Mouse (Mus musculus) forebrain, embryonic 15.5 days (tissue): ENCODE results near the gene Lpar6. TPM values are rescaled to one million over a fixed set of nuclear protein-coding genes. Genes with fewer than 3 reads are reported as not detected.

Experiments used
- ATAC-seq: fragments of 200-750 bp; cut with Nextera tagmentation; replicated peaks from 2 replicates; pipeline ENCODE4 v1.8.0; 2017; ENCODE audit warnings: mild to moderate bottlenecking, moderate TSS enrichment, moderate library complexity
- H3K27ac ChIP-seq: fragments of 300-500 bp; sonication (generic); replicated peaks from 2 replicates; pipeline ENCODE4 v1.5.1; 2015; ENCODE audit warnings: mild to moderate bottlenecking, inconsistent platforms
- H3K27me3 ChIP-seq: fragments of 300-500 bp; sonication (generic); 2 replicates; pipeline ENCODE4 v1.6.1; 2015; ENCODE audit warnings: inconsistent platforms
- H3K36me3 ChIP-seq: fragments of 300-500 bp; sonication (generic); 2 replicates; pipeline ENCODE4 v1.6.1; 2015; ENCODE audit warnings: mild to moderate bottlenecking, inconsistent platforms
- H3K4me1 ChIP-seq: fragments of 300-500 bp; sonication (generic); 2 replicates; pipeline ENCODE4 v1.6.1; 2015; ENCODE audit warnings: inconsistent platforms
- H3K4me2 ChIP-seq: fragments of 300-500 bp; sonication (generic); replicated peaks from 2 replicates; pipeline ENCODE4 v1.6.1; 2015; ENCODE audit warnings: mild to moderate bottlenecking, inconsistent platforms
- H3K4me3 ChIP-seq: fragments of 300-500 bp; sonication (generic); 2 replicates; pipeline ENCODE4 v1.5.1; 2015; ENCODE audit warnings: mild to moderate bottlenecking, inconsistent platforms
- H3K9ac ChIP-seq: fragments of 300-500 bp; sonication (generic); replicated peaks from 2 replicates; pipeline ENCODE4 v1.6.1; 2015; ENCODE audit warnings: mild to moderate bottlenecking, inconsistent platforms
- H3K9me3 ChIP-seq: fragments of 300-500 bp; sonication (generic); 2 replicates; pipeline ENCODE4 v1.6.1; 2016; ENCODE audit warnings: inconsistent platforms
- WGBS: fragments of 180-500 bp; shearing (Covaris S2); methylation state at CpG from one replicate; pipeline ENCODE4 v1.1.7; 2015; ENCODE audit warnings: mixed read lengths; 5-methylcytosine and 5-hydroxymethylcytosine counted together
- polyA plus RNA-seq: library from polyadenylated mRNA; unstranded; fragments of >200 nt; fragmentation: Nextera tagmentation; extraction: Ambion mirVana; gene quantifications from 2 replicates; pipeline ENCODE4 v1.2.1, GENCODE M21; 2015

The Lpar6 gene
- polyA plus RNA-seq: 4.9 TPM in 2 replicates

GRCm38 (mm10) chr14:73237848-73238321 lies at the start of gene Lpar6:
TSS of gene Lpar6 (plus strand) at chr14:73237895.
- Histone ChIP-seq H3K4me2 (peak within 1 kb of the TSS; percentile 55), H3K4me3 (peak within 1 kb of the TSS; percentile 48), H3K27me3 (no peaks in the 10 kb centered on the region), H3K4me1 (peaks cover 14% of the 10 kb centered on the region), H3K36me3 (no peaks in the 10 kb centered on the region), H3K9ac (peak within 1 kb of the TSS; percentile 48), H3K27ac (peak within 1 kb of the TSS; percentile 78), H3K9me3 (no peaks in the 10 kb centered on the region)
- ATAC-seq: peak; percentile 72
- under 1% methylated on average over 19 of the region's 19 CpGs for WGBS

GRCm38 (mm10) chr14:73199058-73199457 lies 38.6 kb upstream of the Lpar6 start:
- H3K9me3 ChIP-seq: no peaks in the 10 kb centered on the region
- H3K4me3 ChIP-seq: no peak overlapping the region
- H3K27ac ChIP-seq: peak overlapping the region; percentile 46
- no peak overlapping the region for H3K9ac ChIP-seq
- WGBS: 59% methylated on average over 5 of the region's 5 CpGs
- ATAC-seq: no peak
- H3K4me1 ChIP-seq: peaks cover 8% of the 10 kb centered on the region
- no peak overlapping the region for H3K4me2 ChIP-seq
- H3K36me3 ChIP-seq: peaks cover 19% of the 10 kb centered on the region
- no peaks in the 10 kb centered on the region for H3K27me3 ChIP-seq

GRCm38 (mm10) chr14:73201447-73201846 lies 36.2 kb upstream of the Lpar6 start:
- Histone ChIP-seq H3K9ac (no peak overlapping the region), H3K4me1 (peaks cover 8% of the 10 kb centered on the region), H3K9me3 (no peaks in the 10 kb centered on the region), H3K27ac (no peak overlapping the region), H3K36me3 (peaks cover 16% of the 10 kb centered on the region), H3K4me2 (no peak overlapping the region), H3K27me3 (no peaks in the 10 kb centered on the region), H3K4me3 (no peak overlapping the region)
- WGBS: 82% methylated on average over 3 of the region's 3 CpGs
- no peak for ATAC-seq

- H3K9ac ChIP-seq: no peak overlapping the region
- no peak overlapping the region for H3K27ac ChIP-seq
- no peak overlapping the region for H3K4me3 ChIP-seq
- no peak for ATAC-seq
- no peak overlapping the region for H3K4me2 ChIP-seq
- H3K36me3 ChIP-seq: peaks cover 4% of the 10 kb centered on the region; the same call in 1 of the 2 replicates
- H3K4me1 ChIP-seq: peaks cover 5% of the 10 kb centered on the region
- H3K27me3 ChIP-seq: no peaks in the 10 kb centered on the region
- no peaks in the 10 kb centered on the region for H3K9me3 ChIP-seq
- WGBS: 88% methylated on average over 3 of the region's 3 CpGs
These were observed 33.7 kb upstream of the Lpar6 start for GRCm38 (mm10) chr14:73204016-73204415.

GRCm38 (mm10) chr14:73209262-73209661 lies 28.4 kb upstream of the Lpar6 start:
- no peak for ATAC-seq
- no peaks in the 10 kb centered on the region for H3K9me3 ChIP-seq
- H3K4me1 ChIP-seq: no peaks in the 10 kb centered on the region
- no peak overlapping the region for H3K4me2 ChIP-seq
- no peaks in the 10 kb centered on the region for H3K27me3 ChIP-seq
- no peak overlapping the region for H3K27ac ChIP-seq
- no peak overlapping the region for H3K4me3 ChIP-seq
- H3K9ac ChIP-seq: no peak overlapping the region
- peaks cover 18% of the 10 kb centered on the region for H3K36me3 ChIP-seq

GRCm38 (mm10) chr14:73210196-73210595 lies 27.5 kb upstream of the Lpar6 start:
- H3K4me3 ChIP-seq: no peak overlapping the region
- no peak overlapping the region for H3K27ac ChIP-seq
- ATAC-seq: no peak
- H3K9ac ChIP-seq: no peak overlapping the region
- no peaks in the 10 kb centered on the region for H3K4me1 ChIP-seq
- WGBS: 95% methylated on average over 8 of the region's 8 CpGs
- H3K36me3 ChIP-seq: peaks cover 24% of the 10 kb centered on the region
- H3K9me3 ChIP-seq: no peaks in the 10 kb centered on the region
- no peaks in the 10 kb centered on the region for H3K27me3 ChIP-seq
- no peak overlapping the region for H3K4me2 ChIP-seq

GRCm38 (mm10) chr14:73211477-73211876 lies 26.2 kb upstream of the Lpar6 start:
- H3K4me2 ChIP-seq: no peak overlapping the region
- H3K9me3 ChIP-seq: no peaks in the 10 kb centered on the region
- no peak overlapping the region for H3K27ac ChIP-seq
- H3K9ac ChIP-seq: no peak overlapping the region
- no peak for ATAC-seq
- peaks cover 29% of the 10 kb centered on the region for H3K36me3 ChIP-seq
- 93% methylated on average over 5 of the region's 5 CpGs for WGBS
- H3K4me1 ChIP-seq: no peaks in the 10 kb centered on the region
- no peaks in the 10 kb centered on the region for H3K27me3 ChIP-seq
- no peak overlapping the region for H3K4me3 ChIP-seq

- Histone ChIP-seq H3K4me1 (no peaks in the 10 kb centered on the region), H3K4me3 (no peak overlapping the region), H3K4me2 (no peak overlapping the region), H3K9me3 (no peaks in the 10 kb centered on the region), H3K36me3 (peaks cover 20% of the 10 kb centered on the region), H3K9ac (no peak overlapping the region), H3K27me3 (no peaks in the 10 kb centered on the region), H3K27ac (0 out of 2 replicates have a peak overlapping the region, but pooled peaks have one; percentile 21)
- WGBS: 82% methylated on average over 1 of the region's 1 CpGs
- no peak for ATAC-seq
These were observed 20.6 kb upstream of the Lpar6 start for GRCm38 (mm10) chr14:73217062-73217461.

- Histone ChIP-seq H3K27me3 (no peaks in the 10 kb centered on the region), H3K27ac (no peak overlapping the region), H3K36me3 (no peaks in the 10 kb centered on the region), H3K4me3 (no peak overlapping the region), H3K4me2 (no peak overlapping the region), H3K4me1 (peaks cover 9% of the 10 kb centered on the region), H3K9ac (no peak overlapping the region), H3K9me3 (no peaks in the 10 kb centered on the region)
- WGBS: 92% methylated on average over 9 of the region's 9 CpGs
- no peak for ATAC-seq
These were observed 15.3 kb upstream of the Lpar6 start for GRCm38 (mm10) chr14:73222316-73222970.

- H3K27me3 ChIP-seq: no peaks in the 10 kb centered on the region
- peak overlapping the region; percentile 54; the same call in 1 of the 2 replicates for H3K27ac ChIP-seq
- whole genome bisulfite sequencing: 61% methylated on average over 3 of the region's 3 CpGs
- no peak overlapping the region for H3K4me3 ChIP-seq
- no peaks in the 10 kb centered on the region for H3K36me3 ChIP-seq
- H3K9me3 ChIP-seq: no peaks in the 10 kb centered on the region
- no peak overlapping the region for H3K4me2 ChIP-seq
- no peak for ATAC-seq
- no peak overlapping the region for H3K9ac ChIP-seq
- peaks cover 12% of the 10 kb centered on the region for H3K4me1 ChIP-seq
These were observed 11.3 kb upstream of the Lpar6 start for GRCm38 (mm10) chr14:73226346-73226745.

- Histone ChIP-seq H3K4me1 (peaks cover 15% of the 10 kb centered on the region), H3K4me3 (no peak overlapping the region), H3K9ac (no peak overlapping the region), H3K36me3 (no peaks in the 10 kb centered on the region), H3K9me3 (no peaks in the 10 kb centered on the region), H3K4me2 (no peak overlapping the region), H3K27me3 (no peaks in the 10 kb centered on the region), H3K27ac (no peak overlapping the region)
- 9% methylated on average over 1 of the region's 1 CpGs for WGBS
- no peak for ATAC-seq
These were observed 10.8 kb upstream of the Lpar6 start for GRCm38 (mm10) chr14:73226849-73227248.

GRCm38 (mm10) chr14:73231286-73231982 lies 6.3 kb upstream of the Lpar6 start:
- H3K4me3 ChIP-seq: no peak overlapping the region
- H3K27ac ChIP-seq: no peak overlapping the region
- H3K27me3 ChIP-seq: no peaks in the 10 kb centered on the region
- no peak overlapping the region for H3K4me2 ChIP-seq
- H3K9me3 ChIP-seq: no peaks in the 10 kb centered on the region
- H3K36me3 ChIP-seq: no peaks in the 10 kb centered on the region
- H3K4me1 ChIP-seq: peaks cover 12% of the 10 kb centered on the region
- no peak overlapping the region for H3K9ac ChIP-seq
- ATAC-seq: no peak
- WGBS: 15% methylated on average over 5 of the region's 5 CpGs
